Mouse (Mus musculus): ENCODE results near the gene Nr1i2. TPM values are rescaled to one million over a fixed set of nuclear protein-coding genes. Genes with fewer than 3 reads are reported as not detected.

Nr1i2 gene
- polyA plus RNA-seq, 1 experiment from 2014 or later: not detected

DNA sequence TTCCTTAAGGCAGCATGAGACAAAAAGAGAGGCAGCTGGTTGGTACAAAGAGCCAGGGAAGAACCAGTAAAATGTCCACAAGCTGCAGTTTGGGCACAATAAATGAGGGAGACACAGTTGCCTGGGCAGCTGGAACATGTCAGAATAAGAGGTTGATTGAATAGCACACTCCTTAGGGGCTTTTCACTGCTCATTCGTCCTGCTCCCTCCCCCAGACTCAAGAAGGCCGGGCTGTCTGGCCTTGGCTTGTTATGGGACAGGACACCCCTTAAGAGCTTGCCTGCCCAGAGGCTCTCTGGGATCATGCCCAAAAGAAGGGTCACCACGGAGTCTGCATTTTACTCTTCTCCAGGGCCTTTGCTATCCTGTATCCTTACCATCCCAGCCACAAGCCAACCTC lies 11.3 kb downstream of the Nr1i2 start:
- ATAC-seq (ENCODE audit: low FRiP score): no peak
- Histone ChIP-seq H3K36me3 (replicated peaks) (no peaks in the 10 kb centered on the region), H3K9me3 (no peaks in the 10 kb centered on the region), H3K4me1 (peaks cover 6% of the 10 kb centered on the region; the same call in 1 of the 2 replicates), H3K4me3 (replicated peaks) (no peak overlapping the region), H3K27ac (0 out of 2 replicates have a peak overlapping the region, but pooled peaks have one; percentile 5), H3K4me2 (no peak overlapping the region), H3K27me3 (no peaks in the 10 kb centered on the region), H3K9ac (no peak overlapping the region)
- 51% methylated on average over 3 of the region's 3 CpGs for WGBS

DNA sequence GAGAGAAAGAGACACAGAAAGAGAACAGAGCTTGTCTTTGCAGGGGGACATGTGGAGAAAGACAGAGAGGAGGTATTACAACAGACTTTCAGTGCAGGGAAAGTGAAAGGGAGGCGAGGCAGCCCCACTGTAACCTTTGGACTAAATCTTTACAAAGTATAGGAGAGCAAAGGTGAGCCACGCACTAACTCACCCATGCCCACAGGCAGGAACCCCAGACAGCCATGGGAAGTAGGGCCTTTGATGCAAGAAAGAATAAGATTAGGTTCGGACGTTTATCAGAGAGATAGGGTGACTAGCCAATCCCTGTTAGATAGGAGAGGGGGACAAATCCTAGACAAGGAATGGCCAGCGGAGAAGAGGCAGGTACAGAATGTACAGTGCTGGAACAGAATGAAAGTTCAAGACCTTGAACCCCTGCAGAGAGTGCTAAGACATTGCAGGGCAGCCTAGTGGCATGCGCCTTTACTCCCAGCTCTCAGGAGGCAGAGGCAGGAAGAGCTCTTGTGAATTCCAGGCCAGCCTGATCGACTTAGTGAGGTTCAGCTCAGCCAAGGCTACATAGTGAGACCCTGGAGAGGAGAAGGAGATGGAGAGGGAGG lies 12.0 kb downstream of the Nr1i2 start:
- Histone ChIP-seq H3K4me1 (peaks cover 6% of the 10 kb centered on the region; the same call in 1 of the 2 replicates), H3K9ac (no peak overlapping the region), H3K4me3 (replicated peaks) (no peak overlapping the region), H3K27me3 (no peaks in the 10 kb centered on the region), H3K4me2 (no peak overlapping the region), H3K36me3 (replicated peaks) (no peaks in the 10 kb centered on the region), H3K27ac (no peak overlapping the region), H3K9me3 (no peaks in the 10 kb centered on the region)
- ATAC-seq (ENCODE audit: low FRiP score): no peak
- 83% methylated on average over 7 of the region's 7 CpGs for WGBS

DNA sequence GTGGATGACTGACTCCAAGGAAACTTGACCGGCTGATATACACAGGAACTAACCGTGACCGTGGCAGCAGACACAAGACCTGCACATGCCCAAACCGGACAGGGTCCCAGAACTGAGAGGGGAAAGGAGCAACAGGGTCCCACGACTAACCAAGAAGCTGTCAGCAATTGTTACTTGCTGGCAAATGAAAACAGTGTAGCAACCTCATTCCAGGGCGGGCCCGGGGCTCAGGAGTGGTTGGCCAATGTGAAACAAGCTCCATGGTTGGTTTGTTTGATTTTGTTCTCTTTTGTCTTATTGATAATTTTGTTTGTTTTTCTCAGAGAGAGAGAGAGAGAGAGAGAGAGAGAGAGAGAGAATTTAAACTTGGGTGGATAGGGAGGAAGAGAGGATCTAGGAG lies 13.7 kb downstream of the Nr1i2 start:
- no peak overlapping the region for H3K9ac ChIP-seq
- no peak overlapping the region for H3K4me3 ChIP-seq (replicated peaks)
- no peaks in the 10 kb centered on the region for H3K27me3 ChIP-seq
- no peak overlapping the region for H3K27ac ChIP-seq
- H3K4me1 ChIP-seq: peaks cover 6% of the 10 kb centered on the region; the same call in 1 of the 2 replicates
- H3K9me3 ChIP-seq: no peaks in the 10 kb centered on the region
- H3K36me3 ChIP-seq (replicated peaks): no peaks in the 10 kb centered on the region
- no peak for ATAC-seq (ENCODE audit: low FRiP score)
- H3K4me2 ChIP-seq: no peak overlapping the region
- 83% methylated on average over 7 of the region's 7 CpGs for WGBS

DNA sequence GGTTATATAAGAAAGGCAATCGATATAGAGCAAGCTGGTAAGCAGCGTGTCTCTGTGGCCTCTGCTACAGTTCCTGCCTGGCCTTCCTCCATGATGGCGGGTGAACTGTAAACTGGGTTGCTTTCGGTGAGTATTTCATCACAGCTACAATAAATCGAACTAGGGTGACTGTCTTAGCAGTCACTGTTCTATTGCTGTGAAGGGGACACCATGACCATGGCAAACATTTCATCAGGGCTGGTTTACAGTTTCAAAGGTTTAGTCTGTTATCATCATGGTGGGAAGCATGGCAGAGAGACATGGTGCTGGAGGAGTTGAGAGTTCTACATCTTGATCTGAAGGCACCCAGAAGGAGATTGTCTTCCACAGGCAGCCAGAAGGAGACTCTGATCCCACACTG lies 14.8 kb downstream of the Nr1i2 start:
- no peaks in the 10 kb centered on the region for H3K27me3 ChIP-seq
- H3K9me3 ChIP-seq: no peaks in the 10 kb centered on the region
- H3K4me1 ChIP-seq: peaks cover 6% of the 10 kb centered on the region; the same call in 1 of the 2 replicates
- no peak overlapping the region for H3K4me3 ChIP-seq (replicated peaks)
- 93% methylated on average over 5 of the region's 5 CpGs for WGBS
- no peak overlapping the region for H3K4me2 ChIP-seq
- ATAC-seq (ENCODE audit: low FRiP score): no peak
- H3K27ac ChIP-seq: no peak overlapping the region
- no peak overlapping the region for H3K9ac ChIP-seq
- H3K36me3 ChIP-seq (replicated peaks): no peaks in the 10 kb centered on the region

DNA sequence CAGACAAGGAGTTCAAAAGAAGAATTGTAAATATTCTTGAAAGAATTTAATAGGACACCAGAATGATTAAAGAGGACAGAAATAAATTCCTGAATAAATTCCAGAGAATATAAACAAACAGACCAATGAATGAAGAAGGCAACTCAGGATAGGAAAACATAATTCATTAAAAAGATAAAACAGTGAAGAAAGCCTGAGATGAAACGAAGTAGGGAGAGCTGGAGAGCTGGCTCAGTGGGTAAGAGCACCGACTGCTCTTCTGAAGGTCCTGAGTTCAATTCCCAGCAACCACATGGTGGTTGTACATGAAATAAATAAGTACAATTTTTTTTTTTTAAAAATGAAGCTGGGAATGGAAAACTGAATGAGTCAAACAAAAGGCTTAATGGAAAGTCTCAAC lies 19.9 kb downstream of the Nr1i2 start:
- Histone ChIP-seq H3K4me3 (replicated peaks) (no peak overlapping the region), H3K4me2 (no peak overlapping the region), H3K9ac (no peak overlapping the region), H3K4me1 (peaks cover 15% of the 10 kb centered on the region), H3K9me3 (no peaks in the 10 kb centered on the region), H3K27me3 (no peaks in the 10 kb centered on the region), H3K36me3 (replicated peaks) (no peaks in the 10 kb centered on the region), H3K27ac (no peak overlapping the region)
- no peak for ATAC-seq (ENCODE audit: low FRiP score)
- WGBS: 82% methylated on average over 2 of the region's 2 CpGs

DNA sequence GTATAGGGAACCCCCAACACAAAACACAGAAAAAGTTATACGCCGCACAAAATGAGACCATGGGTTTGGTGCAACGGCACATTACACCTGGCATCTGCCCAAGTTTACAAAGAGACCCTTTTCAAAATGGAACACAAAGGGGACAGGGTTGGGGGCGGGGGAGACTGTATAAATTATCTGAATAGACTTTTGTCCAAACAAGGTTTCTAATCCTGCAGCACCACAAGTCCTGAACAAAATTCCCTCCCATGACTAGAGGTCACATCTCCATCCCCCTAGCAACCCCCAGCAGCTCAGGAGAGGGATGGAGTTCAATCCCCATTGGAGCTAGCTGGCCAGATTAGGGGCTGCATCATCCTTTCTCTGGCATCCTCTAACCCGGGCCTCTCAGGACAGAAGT lies 22.1 kb downstream of the Nr1i2 start:
- peak; percentile 55; the same call in 1 of the 2 replicates for ATAC-seq (ENCODE audit: low FRiP score)
- no peak overlapping the region for H3K27ac ChIP-seq

DNA sequence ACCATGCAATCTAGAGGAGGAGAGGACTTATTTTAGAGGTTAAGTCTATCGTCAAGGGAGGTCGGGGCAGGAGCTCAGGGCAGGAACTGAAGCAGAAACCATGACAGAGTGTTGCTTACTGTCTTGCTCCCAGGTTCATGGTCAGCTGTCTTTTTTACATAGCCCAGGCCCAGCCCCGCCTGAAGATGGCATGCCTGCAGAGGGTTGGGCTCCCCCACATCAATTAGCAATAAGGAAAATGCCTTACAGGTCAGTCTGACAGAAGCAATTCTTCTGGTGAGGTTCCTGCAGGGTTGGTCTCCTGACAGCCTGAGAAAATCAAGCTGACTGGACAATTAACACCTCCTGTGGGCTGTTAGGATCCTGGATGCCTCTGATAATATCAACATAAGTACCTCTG lies 23.0 kb downstream of the Nr1i2 start:
- WGBS: 76% methylated on average over 3 of the region's 3 CpGs
- H3K36me3 ChIP-seq (replicated peaks): no peaks in the 10 kb centered on the region
- peaks cover 15% of the 10 kb centered on the region for H3K4me1 ChIP-seq
- H3K27me3 ChIP-seq: no peaks in the 10 kb centered on the region
- H3K9ac ChIP-seq: no peak overlapping the region
- H3K27ac ChIP-seq: no peak overlapping the region
- ATAC-seq (ENCODE audit: low FRiP score): no peak
- H3K9me3 ChIP-seq: no peaks in the 10 kb centered on the region
- H3K4me3 ChIP-seq (replicated peaks): no peak overlapping the region
- H3K4me2 ChIP-seq: no peak overlapping the region

More for the DNA sequence above, 22.1 kb downstream of the Nr1i2 start:
- Histone ChIP-seq H3K4me3 (replicated peaks) (no peak overlapping the region), H3K9me3 (no peaks in the 10 kb centered on the region), H3K4me1 (peaks cover 15% of the 10 kb centered on the region), H3K36me3 (replicated peaks) (no peaks in the 10 kb centered on the region), H3K27me3 (no peaks in the 10 kb centered on the region), H3K9ac (no peak overlapping the region), H3K4me2 (no peak overlapping the region)
- WGBS: 28% methylated on average over 5 of the region's 5 CpGs

DNA sequence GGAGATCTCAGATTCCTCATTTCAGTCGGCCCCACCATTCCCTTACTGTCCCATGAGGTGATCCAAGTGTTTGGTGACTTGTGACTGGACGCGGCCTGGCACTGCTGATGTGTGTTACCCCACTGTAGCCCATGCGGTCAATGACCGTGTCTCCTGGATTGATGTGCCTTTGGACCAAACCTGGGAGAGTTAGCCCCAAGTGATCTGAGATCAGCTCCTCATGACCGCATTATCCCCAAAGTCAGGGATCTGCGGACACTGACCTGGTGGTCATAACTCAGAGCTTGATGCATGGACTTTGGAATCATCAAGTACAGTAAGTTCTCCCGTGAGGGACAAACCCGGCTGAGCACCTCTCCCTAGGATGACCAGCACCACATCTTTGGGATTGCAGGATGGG lies 38.7 kb downstream of the Nr1i2 start:
- Histone ChIP-seq H3K4me2 (no peak overlapping the region), H3K4me3 (replicated peaks) (no peak overlapping the region), H3K4me1 (no peaks in the 10 kb centered on the region), H3K9ac (no peak overlapping the region), H3K27me3 (no peaks in the 10 kb centered on the region), H3K27ac (no peak overlapping the region), H3K9me3 (no peaks in the 10 kb centered on the region), H3K36me3 (replicated peaks) (no peaks in the 10 kb centered on the region)
- WGBS: 94% methylated on average over 9 of the region's 9 CpGs
- ATAC-seq (ENCODE audit: low FRiP score): no peak

DNA sequence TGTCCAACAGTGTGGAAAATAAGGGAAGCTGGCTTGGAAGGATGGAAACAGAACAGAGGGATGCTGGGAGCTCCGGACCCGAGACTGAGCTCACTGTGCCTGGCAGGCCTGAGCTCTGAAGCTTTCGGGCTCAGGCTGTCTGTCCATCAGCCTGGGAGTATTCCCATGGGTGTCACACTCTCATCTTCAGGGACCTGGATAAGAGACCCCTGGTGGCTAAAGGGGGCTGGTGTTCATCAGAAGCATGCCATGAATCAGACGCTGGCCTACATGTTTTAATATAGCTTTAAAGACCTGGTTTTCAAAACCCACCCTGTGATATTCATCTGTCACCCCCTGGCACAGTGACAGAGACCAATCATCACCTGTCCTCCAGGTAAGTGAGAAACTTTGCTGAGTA lies 39.5 kb downstream of the Nr1i2 start:
- Histone ChIP-seq H3K9ac (no peak overlapping the region), H3K27ac (no peak overlapping the region), H3K4me1 (no peaks in the 10 kb centered on the region), H3K9me3 (no peaks in the 10 kb centered on the region), H3K4me3 (replicated peaks) (no peak overlapping the region), H3K27me3 (no peaks in the 10 kb centered on the region), H3K36me3 (replicated peaks) (no peaks in the 10 kb centered on the region), H3K4me2 (no peak overlapping the region)
- ATAC-seq (ENCODE audit: low FRiP score): no peak
- 87% methylated on average over 4 of the region's 4 CpGs for WGBS

DNA sequence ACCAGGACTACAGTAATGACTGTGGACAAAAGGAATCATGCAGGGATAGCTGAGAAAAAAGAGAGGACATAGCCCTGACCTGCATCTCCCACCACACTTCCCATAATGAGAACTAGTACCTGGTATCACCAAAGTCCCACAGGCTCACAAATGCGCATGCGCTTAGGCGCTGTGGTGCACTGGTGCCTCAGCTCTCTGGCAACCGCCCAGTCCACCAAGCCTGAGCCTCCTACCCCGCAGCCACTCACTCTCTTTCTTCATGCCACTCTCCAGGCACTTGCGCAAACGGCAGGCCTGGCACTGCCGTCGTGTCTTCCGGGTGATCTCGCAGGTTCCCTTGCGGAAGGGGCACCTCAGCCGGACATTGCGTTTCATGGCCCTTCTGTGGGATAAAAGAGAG lies 40.6 kb downstream of the Nr1i2 start:
- H3K27me3 ChIP-seq: no peaks in the 10 kb centered on the region
- no peaks in the 10 kb centered on the region for H3K4me1 ChIP-seq
- 84% methylated on average over 14 of the region's 14 CpGs for WGBS
- H3K36me3 ChIP-seq (replicated peaks): no peaks in the 10 kb centered on the region
- no peak for ATAC-seq (ENCODE audit: low FRiP score)
- no peak overlapping the region for H3K27ac ChIP-seq
- H3K4me2 ChIP-seq: no peak overlapping the region
- no peaks in the 10 kb centered on the region for H3K9me3 ChIP-seq
- no peak overlapping the region for H3K9ac ChIP-seq
- no peak overlapping the region for H3K4me3 ChIP-seq (replicated peaks)

DNA sequence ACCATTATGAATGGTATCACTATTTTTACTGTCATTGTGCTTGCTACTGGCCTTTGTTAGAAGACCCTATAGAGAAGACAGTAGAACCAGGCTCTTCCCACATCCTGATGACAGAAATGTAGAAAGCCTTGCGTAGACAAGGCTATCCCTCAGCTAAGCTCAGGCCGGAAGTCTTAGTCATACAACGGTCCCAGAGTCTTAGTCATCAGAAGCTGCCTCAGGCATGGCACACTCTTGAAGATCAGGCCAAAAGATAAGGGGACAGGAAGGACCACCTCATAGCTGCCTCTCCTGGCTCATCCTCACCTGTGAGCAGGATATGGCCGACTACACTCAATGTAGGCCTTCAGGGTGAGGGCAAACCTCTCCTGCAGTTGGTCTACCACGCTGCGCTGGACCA lies 44.2 kb downstream of the Nr1i2 start:
- Histone ChIP-seq H3K9ac (no peak overlapping the region), H3K27me3 (no peaks in the 10 kb centered on the region), H3K4me2 (no peak overlapping the region), H3K36me3 (replicated peaks) (no peaks in the 10 kb centered on the region), H3K4me1 (peaks cover 8% of the 10 kb centered on the region; the same call in 1 of the 2 replicates), H3K27ac (no peak overlapping the region), H3K9me3 (no peaks in the 10 kb centered on the region), H3K4me3 (replicated peaks) (no peak overlapping the region)
- ATAC-seq (ENCODE audit: low FRiP score): no peak
- WGBS: 90% methylated on average over 6 of the region's 6 CpGs

DNA sequence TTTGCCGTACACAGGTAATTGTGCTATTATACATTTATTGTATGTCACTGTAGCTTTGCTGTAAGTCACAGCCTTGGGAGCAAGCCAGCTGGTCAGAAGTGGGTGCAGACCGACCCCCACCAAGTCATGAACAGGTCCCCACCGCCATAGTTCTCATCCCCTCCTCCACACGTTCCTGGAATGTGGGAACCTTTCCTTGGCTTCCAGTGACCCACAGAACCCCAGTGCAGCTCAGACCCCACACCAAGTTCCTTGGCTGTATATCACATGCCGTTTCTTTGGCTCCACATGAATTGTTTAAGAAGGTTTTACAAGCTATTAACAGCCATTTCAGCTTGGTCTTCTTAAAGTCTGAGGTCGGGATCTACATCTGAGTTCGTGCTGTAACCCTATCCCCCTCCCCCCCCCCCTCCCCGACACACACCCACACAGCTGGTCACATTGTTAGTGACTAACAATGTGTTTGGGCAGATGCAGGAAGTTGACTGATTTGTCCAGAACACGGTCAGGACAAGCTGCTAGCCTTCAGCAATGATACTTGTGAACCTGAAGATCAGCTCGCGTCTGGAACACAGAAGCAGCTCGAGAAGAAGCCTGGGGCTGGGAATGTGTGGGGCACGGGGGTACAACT lies 46.2 kb downstream of the Nr1i2 start:
- Histone ChIP-seq H3K27me3 (no peaks in the 10 kb centered on the region), H3K4me2 (no peak overlapping the region), H3K9me3 (no peaks in the 10 kb centered on the region), H3K36me3 (replicated peaks) (peaks cover 2% of the 10 kb centered on the region; the same call in 1 of the 2 replicates), H3K9ac (no peak overlapping the region), H3K4me1 (peaks cover 8% of the 10 kb centered on the region; the same call in 1 of the 2 replicates), H3K4me3 (replicated peaks) (no peak overlapping the region), H3K27ac (0 out of 2 replicates have a peak overlapping the region, but pooled peaks have one; percentile 9)
- whole genome bisulfite sequencing: 67% methylated on average over 13 of the region's 13 CpGs
- ATAC-seq (ENCODE audit: low FRiP score): no peak; the same call in 1 of the 2 replicates
